Mouse (Mus musculus) brain, embryonic 18.5 days (tissue): ENCODE data around the gene Lcmt1.

Experiments used
- DNase-seq: peaks from one replicate; pipeline ENCODE4 v3.0.0-alpha.2; 2012; ENCODE audit warnings: low read depth, low spot score

The Lcmt1 gene

GRCm38 (mm10) chr7:123369759-123370481 is at the start of gene Lcmt1, which contains the start of gene Arhgap17:
Gene Lcmt1 (plus strand): TSS chr7:123369784.
Gene Arhgap17 (minus strand): TSS chr7:123369915.
- peak; percentile 83 for DNase-seq

- no peak for DNase-seq
These were observed 47.0 kb upstream of the Lcmt1 start for GRCm38 (mm10) chr7:123322452-123323121.

DNA sequence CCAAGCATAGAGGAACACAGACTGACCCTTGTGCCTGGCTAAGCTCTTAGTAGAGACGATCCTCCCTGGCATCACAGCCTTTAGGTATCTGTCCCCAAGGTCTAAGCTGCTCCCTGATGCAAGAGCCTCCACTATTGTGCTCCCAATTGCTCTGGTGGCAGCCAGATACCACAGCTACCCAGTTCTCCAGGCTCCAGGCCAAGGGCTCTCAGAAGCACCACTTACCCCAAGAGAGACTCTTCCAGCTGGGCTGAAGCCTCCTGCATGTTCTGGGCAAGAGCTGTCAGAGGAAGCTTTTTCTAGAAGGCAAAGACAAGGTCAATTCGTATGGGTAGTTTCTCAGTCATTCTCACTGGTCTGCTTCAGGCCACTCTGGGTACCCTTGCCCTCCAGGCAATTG is 46.2 kb upstream of the Lcmt1 start:
- DNase-seq: no peak

DNA sequence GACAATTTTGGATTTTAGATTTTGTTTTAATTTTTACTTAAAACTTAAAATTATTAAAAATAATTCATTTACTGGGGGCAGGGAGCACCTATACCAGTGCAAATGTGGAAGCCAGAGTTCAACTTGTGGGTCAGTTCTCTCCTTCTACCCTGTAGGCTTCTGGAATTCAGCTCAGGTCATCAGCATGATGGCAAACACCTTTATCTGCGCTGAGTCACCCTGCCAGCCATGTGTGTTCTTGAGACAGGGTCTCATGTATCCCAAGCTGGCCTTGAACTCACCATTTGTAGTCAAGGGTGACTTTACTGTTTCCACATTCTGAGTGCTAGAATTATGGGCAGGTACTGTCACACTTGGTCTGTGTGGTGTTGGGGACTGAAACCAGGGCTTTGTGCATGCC is 45.5 kb upstream of the Lcmt1 start:
- no peak for DNase-seq

GRCm38 (mm10) chr7:123326062-123326461 is 43.5 kb upstream of the Lcmt1 start:
- DNase-seq: no peak

DNA sequence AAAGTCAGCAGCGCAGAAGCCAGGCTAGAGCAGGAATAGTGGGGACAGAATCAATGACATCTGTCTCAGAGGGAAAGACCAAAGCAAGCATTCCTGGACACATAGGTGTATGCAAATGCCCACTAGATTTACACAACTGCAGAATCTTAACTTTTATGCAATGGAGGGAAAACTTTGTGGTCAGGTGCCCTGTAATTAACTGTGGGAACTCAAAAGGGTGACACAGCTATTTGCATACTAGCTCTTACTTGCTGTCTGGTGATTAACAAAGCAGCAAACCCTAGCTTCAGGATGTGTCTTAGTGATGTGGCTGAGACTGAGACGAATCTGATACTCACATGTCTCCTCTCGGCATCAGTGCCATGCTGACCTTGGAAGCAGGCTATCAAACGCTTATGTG is 42.7 kb upstream of the Lcmt1 start:
- DNase-seq: no peak

- no peak for DNase-seq
These were observed 41.7 kb upstream of the Lcmt1 start for GRCm38 (mm10) chr7:123327909-123328308.

- DNase-seq: no peak
These were observed 39.1 kb upstream of the Lcmt1 start for GRCm38 (mm10) chr7:123330506-123330905.

GRCm38 (mm10) chr7:123336322-123336721 is 33.3 kb upstream of the Lcmt1 start:
- no peak for DNase-seq

GRCm38 (mm10) chr7:123338351-123338750 is 31.2 kb upstream of the Lcmt1 start:
- DNase-seq: no peak

GRCm38 (mm10) chr7:123341896-123342295 is 27.7 kb upstream of the Lcmt1 start:
- DNase-seq: no peak

DNA sequence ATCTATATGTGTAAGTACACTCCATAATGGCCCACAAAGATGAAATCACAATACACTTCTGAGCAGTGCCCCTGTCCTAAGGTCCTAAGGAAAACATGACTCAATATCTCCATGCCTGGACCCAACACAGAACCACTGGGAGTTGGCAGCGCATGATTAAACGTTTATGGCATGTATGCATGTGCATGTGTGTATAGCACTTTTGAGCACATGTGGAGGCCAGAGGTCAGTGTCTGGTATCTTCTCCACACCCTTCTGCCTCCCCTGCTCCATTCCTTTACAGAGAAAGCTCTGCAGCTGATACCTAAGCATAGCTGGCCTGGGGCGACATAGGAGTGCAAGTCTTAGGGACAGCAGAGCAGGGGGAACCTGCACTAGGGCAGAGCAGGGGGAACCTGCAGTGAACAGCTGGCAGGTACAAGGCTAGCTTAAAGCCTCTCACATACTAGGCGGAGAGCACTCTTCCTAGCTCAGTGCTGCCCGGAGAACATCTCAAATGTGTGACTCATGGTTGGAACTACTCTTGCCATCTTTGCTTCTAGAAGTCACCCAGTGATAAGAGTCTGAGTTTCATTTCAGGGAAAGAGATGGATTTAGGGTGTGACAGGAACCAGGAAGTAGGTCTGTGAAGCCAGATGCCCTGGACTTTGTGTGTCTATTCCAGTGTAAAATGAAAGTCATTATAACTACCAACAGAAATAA is 25.4 kb upstream of the Lcmt1 start:
- no peak for DNase-seq

GRCm38 (mm10) chr7:123345041-123345544 is 24.5 kb upstream of the Lcmt1 start:
- DNase-seq: no peak

- no peak for DNase-seq
These were observed 22.8 kb upstream of the Lcmt1 start for GRCm38 (mm10) chr7:123346631-123347290.

DNA sequence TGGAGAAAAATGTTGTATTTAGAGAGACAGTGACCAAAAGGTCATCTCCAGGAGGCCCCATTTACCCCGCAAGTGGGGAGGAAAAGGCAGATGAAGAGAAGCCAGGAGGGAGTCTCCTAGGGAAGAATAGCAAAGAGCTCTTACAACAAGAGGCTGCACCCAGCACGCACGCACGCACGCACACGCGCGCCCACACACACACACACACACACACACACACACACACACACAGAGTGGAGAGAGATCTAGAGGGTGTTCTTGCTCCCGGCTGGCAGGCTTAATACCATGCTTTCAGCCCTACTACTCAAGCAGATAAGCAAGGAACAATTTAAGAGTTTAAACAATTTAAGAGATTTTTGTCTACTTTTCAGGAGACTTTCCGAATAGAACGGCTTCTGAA is 19.8 kb upstream of the Lcmt1 start:
- no peak for DNase-seq

GRCm38 (mm10) chr7:123350243-123350642 is 19.3 kb upstream of the Lcmt1 start:
- DNase-seq: no peak

- no peak for DNase-seq
These were observed 16.5 kb upstream of the Lcmt1 start for GRCm38 (mm10) chr7:123353081-123353480.

DNA sequence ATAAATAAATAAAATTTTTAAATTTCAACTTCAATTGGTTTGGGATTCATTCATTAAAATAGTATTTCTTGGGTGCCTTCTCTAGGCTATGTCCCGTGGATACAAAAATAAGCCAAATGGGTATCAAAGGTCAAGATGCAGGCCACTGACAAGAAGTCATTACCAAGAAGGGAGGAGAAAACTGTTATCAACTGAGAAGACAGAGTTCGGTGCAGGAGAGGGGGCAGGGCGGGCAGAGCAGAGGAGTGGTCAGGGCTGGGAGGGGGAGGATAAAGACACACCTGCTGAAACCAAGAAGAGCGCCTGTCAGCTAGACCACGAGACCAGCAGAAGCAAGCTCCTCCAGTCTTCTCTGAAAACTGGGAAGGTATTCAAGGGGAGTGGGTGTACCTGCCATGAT is 15.7 kb upstream of the Lcmt1 start:
- DNase-seq: no peak

- DNase-seq: no peak
These were observed 15.2 kb upstream of the Lcmt1 start for GRCm38 (mm10) chr7:123354392-123354791.

- DNase-seq: no peak
These were observed 14.7 kb upstream of the Lcmt1 start for GRCm38 (mm10) chr7:123354851-123355250.

DNA sequence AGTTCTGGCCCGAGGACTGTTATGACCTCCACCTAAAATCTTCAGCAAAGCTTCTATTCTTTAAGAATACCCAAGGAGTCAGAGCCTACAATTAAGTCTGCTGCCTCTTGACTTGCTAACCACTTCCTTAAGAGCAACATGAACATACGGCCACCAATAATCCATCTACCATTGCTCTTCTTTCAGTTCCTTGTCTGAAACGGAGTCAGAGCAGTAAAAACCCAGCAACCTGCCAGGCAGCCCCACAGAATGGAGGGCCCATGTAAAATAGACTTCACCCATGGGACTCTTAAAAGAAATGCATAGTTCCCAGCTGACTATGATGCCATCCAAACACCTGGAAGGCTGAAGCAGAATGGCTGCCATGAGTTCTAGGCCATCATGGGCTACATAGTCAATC is 13.4 kb upstream of the Lcmt1 start:
- no peak for DNase-seq

- DNase-seq: no peak
These were observed 10.5 kb upstream of the Lcmt1 start for GRCm38 (mm10) chr7:123359101-123359500.
